Mouse (Mus musculus) olfactory bulb, adult 2 months (tissue): ENCODE measurements around the gene Gpx3.

ENCODE experiments used
- CTCF ChIP-seq: fragments of 200-500 bp; IDR thresholded peaks from 2 replicates; pipeline ENCODE4 v1.5.1; 2012; ENCODE audit warnings: low read depth, mild to moderate bottlenecking, low read length, moderate library complexity; ENCODE audit not compliant: insufficient read depth
- POLR2A ChIP-seq: fragments of 200-500 bp; IDR thresholded peaks from 2 replicates; pipeline ENCODE4 v1.6.1; 2012; ENCODE audit warnings: mild to moderate bottlenecking, low read depth, low read length, moderate library complexity; ENCODE audit not compliant: insufficient read depth

DNA sequence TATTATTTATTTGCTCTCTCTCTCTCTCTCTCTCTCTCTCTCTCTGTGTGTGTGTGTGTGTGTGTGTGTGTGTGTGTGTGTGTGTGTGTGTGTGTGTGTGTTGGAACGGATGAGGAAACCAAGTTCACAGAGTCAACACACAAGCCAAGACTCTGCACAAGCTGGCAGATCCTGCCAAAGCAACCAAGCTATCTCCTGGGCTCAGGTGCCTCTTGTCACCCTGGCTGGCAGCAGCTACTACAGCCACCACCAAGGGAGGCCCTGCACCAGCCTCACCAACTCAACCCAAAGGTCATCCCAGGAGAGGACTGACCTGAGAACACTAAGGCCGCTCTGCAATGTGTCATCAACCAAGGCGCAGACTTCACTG, 34.5 kb downstream of the Gpx3 start:
- no peak for TF ChIP-seq CTCF
- TF ChIP-seq POLR2A, result no peak
